Mouse (Mus musculus) kidney, adult 2 months (tissue): Measurements from ENCODE around the gene Ift172.

Experiments used
- CTCF ChIP-seq: fragments of 200-500 bp; conservative IDR thresholded peaks from 2 replicates; pipeline ENCODE4 v1.5.1; 2011; ENCODE audit warnings: low read depth, mild to moderate bottlenecking, control low read depth, low read length, moderate library complexity, mixed read lengths; ENCODE audit not compliant: insufficient read depth, insufficient read length
- POLR2A ChIP-seq: fragments of 200-500 bp; IDR thresholded peaks from one replicate; pipeline ENCODE4 v1.6.1; 2011; ENCODE audit warnings: low read depth, low read length, control low read depth

DNA sequence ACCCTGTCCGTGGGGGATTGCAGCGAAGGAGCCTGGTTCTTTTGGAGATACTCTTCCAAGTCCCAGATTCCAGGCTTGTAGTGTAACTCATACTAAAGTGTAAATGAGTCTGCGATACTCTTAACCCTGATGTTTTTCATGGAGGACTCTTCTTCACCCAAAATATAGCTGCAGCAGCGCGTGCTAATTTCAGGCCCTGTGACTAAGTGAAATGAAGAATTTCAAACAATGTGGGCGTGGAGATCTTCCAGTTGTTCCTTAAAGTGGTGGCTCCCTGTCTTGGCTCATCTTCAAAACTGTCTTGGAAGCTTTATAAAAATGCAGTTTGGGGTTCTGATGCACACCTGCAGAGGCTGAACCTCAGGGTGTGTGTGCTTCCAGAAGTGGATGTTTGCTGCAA, 12.2 kb upstream of the Ift172 start:
- TF ChIP-seq CTCF: no peak
- no peak for TF ChIP-seq POLR2A
